Mouse (Mus musculus) lung, embryonic 15.5 days (tissue): ENCODE measurements around the gene Ostc. TPM values are rescaled to one million over a fixed set of nuclear protein-coding genes. Genes with fewer than 3 reads are reported as not detected.

Experiments
- ATAC-seq: fragments of 200-750 bp; cut with Nextera tagmentation; 2 replicates; pipeline ENCODE4 v1.8.0; 2017; ENCODE audit warnings: moderate number of reproducible peaks, borderline replicate concordance; ENCODE audit not compliant: low FRiP score, low TSS enrichment; ENCODE audit errors: extremely low read depth
- H3K27ac ChIP-seq: fragments of 300-500 bp; sonication (generic); 2 replicates; pipeline ENCODE4 v1.5.1; 2015; ENCODE audit warnings: moderate library complexity, mild to moderate bottlenecking, inconsistent platforms
- H3K27me3 ChIP-seq: fragments of 300-500 bp; sonication (generic); 2 replicates; pipeline ENCODE4 v1.6.1; 2015; ENCODE audit warnings: inconsistent platforms
- H3K36me3 ChIP-seq: fragments of 300-500 bp; sonication (generic); 2 replicates; pipeline ENCODE4 v1.6.1; 2015; ENCODE audit warnings: inconsistent platforms
- H3K4me1 ChIP-seq: fragments of 300-500 bp; sonication (generic); 2 replicates; pipeline ENCODE4 v1.6.1; 2015; ENCODE audit warnings: inconsistent platforms
- H3K4me2 ChIP-seq: fragments of 300-500 bp; sonication (generic); 2 replicates; pipeline ENCODE4 v1.6.1; 2015; ENCODE audit warnings: inconsistent platforms, mild to moderate bottlenecking, moderate library complexity
- H3K4me3 ChIP-seq: fragments of 300-500 bp; sonication (generic); 2 replicates; pipeline ENCODE4 v1.5.1; 2015; ENCODE audit warnings: mild to moderate bottlenecking, inconsistent platforms
- H3K9ac ChIP-seq: fragments of 300-500 bp; sonication (generic); 2 replicates; pipeline ENCODE4 v1.6.1; 2015; ENCODE audit warnings: inconsistent platforms
- H3K9me3 ChIP-seq: fragments of 300-500 bp; sonication (generic); 2 replicates; pipeline ENCODE4 v1.6.1; 2016; ENCODE audit warnings: inconsistent platforms
- WGBS: fragments of 180-500 bp; shearing (Covaris S2); methylation state at CpG from one replicate; pipeline ENCODE4 v1.1.7; 2015; 5-methylcytosine and 5-hydroxymethylcytosine counted together
- polyA plus RNA-seq: library from polyadenylated mRNA; unstranded; fragments of >200 nt; fragmentation: Nextera tagmentation; extraction: Ambion mirVana; gene quantifications from 2 replicates; pipeline ENCODE4 v1.2.1, GENCODE M21; 2015

Ostc gene
- polyA plus RNA-seq: 393 and 404 TPM in 2 replicates

GRCm38 (mm10) chr3:130708967-130709924 lies at the start of gene Ostc:
TSS of gene Ostc (minus strand) at chr3:130709444.
- peak within 1 kb of the TSS; percentile 71 for H3K4me2 ChIP-seq
- peak; percentile 97 for ATAC-seq
- under 1% methylated on average over 45 of the region's 45 CpGs for WGBS
- peak within 1 kb of the TSS; percentile 82 for H3K27ac ChIP-seq
- peaks cover 2% of the 10 kb centered on the region for H3K36me3 ChIP-seq
- H3K4me1 ChIP-seq: peaks cover 18% of the 10 kb centered on the region
- peak within 1 kb of the TSS; percentile 77 for H3K9ac ChIP-seq
- no peaks in the 10 kb centered on the region for H3K27me3 ChIP-seq
- H3K4me3 ChIP-seq: peak within 1 kb of the TSS; percentile 81
- H3K9me3 ChIP-seq: no peaks in the 10 kb centered on the region

- Histone ChIP-seq H3K4me1 (0 out of 2 replicates have a peak, but pooled peaks cover 3% of the 10 kb centered on the region), H3K36me3 (no peaks in the 10 kb centered on the region), H3K27me3 (no peaks in the 10 kb centered on the region), H3K9me3 (no peaks in the 10 kb centered on the region), H3K9ac (no peak overlapping the region), H3K4me3 (no peak overlapping the region), H3K4me2 (no peak overlapping the region), H3K27ac (no peak overlapping the region)
- no peak for ATAC-seq
- 81% methylated on average over 15 of the region's 15 CpGs for WGBS
Observed at GRCm38 (mm10) chr3:130758157-130758841, 49.1 kb upstream of the Ostc start.

GRCm38 (mm10) chr3:130757117-130757852 lies 48.0 kb upstream of the Ostc start:
- H3K9me3 ChIP-seq: no peaks in the 10 kb centered on the region
- H3K9ac ChIP-seq: no peak overlapping the region
- no peak overlapping the region for H3K27ac ChIP-seq
- H3K4me2 ChIP-seq: no peak overlapping the region
- H3K27me3 ChIP-seq: no peaks in the 10 kb centered on the region
- H3K4me1 ChIP-seq: 0 out of 2 replicates have a peak, but pooled peaks cover 3% of the 10 kb centered on the region
- ATAC-seq: no peak
- WGBS: 77% methylated on average over 8 of the region's 8 CpGs
- no peaks in the 10 kb centered on the region for H3K36me3 ChIP-seq
- no peak overlapping the region for H3K4me3 ChIP-seq

- Histone ChIP-seq H3K9me3 (no peaks in the 10 kb centered on the region), H3K4me3 (no peak overlapping the region), H3K27ac (no peak overlapping the region), H3K4me2 (no peak overlapping the region), H3K36me3 (no peaks in the 10 kb centered on the region), H3K9ac (no peak overlapping the region), H3K27me3 (no peaks in the 10 kb centered on the region), H3K4me1 (no peaks in the 10 kb centered on the region)
- WGBS: 82% methylated on average over 3 of the region's 3 CpGs
- ATAC-seq: no peak
Observed at GRCm38 (mm10) chr3:130749206-130749605, 40.0 kb upstream of the Ostc start.

GRCm38 (mm10) chr3:130746673-130747619 lies 37.7 kb upstream of the Ostc start:
- Histone ChIP-seq H3K4me1 (no peaks in the 10 kb centered on the region), H3K4me3 (no peak overlapping the region), H3K27ac (no peak overlapping the region), H3K27me3 (no peaks in the 10 kb centered on the region), H3K9me3 (no peaks in the 10 kb centered on the region), H3K36me3 (no peaks in the 10 kb centered on the region), H3K9ac (no peak overlapping the region), H3K4me2 (no peak overlapping the region)
- WGBS: 73% methylated on average over 10 of the region's 10 CpGs
- ATAC-seq: no peak

GRCm38 (mm10) chr3:130737652-130738361 lies 28.6 kb upstream of the Ostc start:
- no peak for ATAC-seq
- no peaks in the 10 kb centered on the region for H3K4me1 ChIP-seq
- no peaks in the 10 kb centered on the region for H3K27me3 ChIP-seq
- H3K9ac ChIP-seq: no peak overlapping the region
- WGBS: 33% methylated on average over 21 of the region's 21 CpGs
- H3K4me2 ChIP-seq: peak overlapping the region; percentile 6; the same call in 1 of the 2 replicates
- no peaks in the 10 kb centered on the region for H3K36me3 ChIP-seq
- no peaks in the 10 kb centered on the region for H3K9me3 ChIP-seq
- no peak overlapping the region for H3K27ac ChIP-seq
- no peak overlapping the region for H3K4me3 ChIP-seq

- Histone ChIP-seq H3K9ac (no peak overlapping the region), H3K27ac (no peak overlapping the region), H3K4me2 (no peak overlapping the region), H3K4me1 (no peaks in the 10 kb centered on the region), H3K4me3 (no peak overlapping the region), H3K27me3 (no peaks in the 10 kb centered on the region), H3K9me3 (no peaks in the 10 kb centered on the region), H3K36me3 (no peaks in the 10 kb centered on the region)
- WGBS: 41% methylated on average over 4 of the region's 4 CpGs
- ATAC-seq: no peak
Observed at GRCm38 (mm10) chr3:130736758-130737157, 27.5 kb upstream of the Ostc start.

GRCm38 (mm10) chr3:130730189-130730653 lies 21.0 kb upstream of the Ostc start, which contains the start of gene Rpl34:
TSS of gene Rpl34 (minus strand) at chr3:130730398.
- no peaks in the 10 kb centered on the region for H3K27me3 ChIP-seq
- peak within 1 kb of the TSS; percentile 82 for H3K27ac ChIP-seq
- peaks cover 37% of the 10 kb centered on the region for H3K36me3 ChIP-seq
- H3K4me3 ChIP-seq: peak within 1 kb of the TSS; percentile 98
- peak; percentile 99 for ATAC-seq
- peaks cover 22% of the 10 kb centered on the region for H3K4me1 ChIP-seq
- no peaks in the 10 kb centered on the region for H3K9me3 ChIP-seq
- peak within 1 kb of the TSS; percentile 98 for H3K9ac ChIP-seq
- WGBS: 0% methylated on average over 42 of the region's 45 CpGs
- peak within 1 kb of the TSS; percentile 69 for H3K4me2 ChIP-seq

- ATAC-seq: peak; percentile 61
Observed at GRCm38 (mm10) chr3:130729472-130730188, 20.4 kb upstream of the Ostc start.

GRCm38 (mm10) chr3:130727676-130728075 lies 18.4 kb upstream of the Ostc start:
- H3K4me1 ChIP-seq: peaks cover 22% of the 10 kb centered on the region
- ATAC-seq: no peak
- H3K27ac ChIP-seq: no peak overlapping the region
- WGBS: 80% methylated on average over 4 of the region's 4 CpGs
- H3K9ac ChIP-seq: no peak overlapping the region
- H3K4me3 ChIP-seq: no peak overlapping the region
- H3K36me3 ChIP-seq: peaks cover 37% of the 10 kb centered on the region
- H3K4me2 ChIP-seq: no peak overlapping the region; the same call in 1 of the 2 replicates
- H3K27me3 ChIP-seq: no peaks in the 10 kb centered on the region
- H3K9me3 ChIP-seq: no peaks in the 10 kb centered on the region

More at GRCm38 (mm10) chr3:130729472-130730188, 20.4 kb upstream of the Ostc start:
- H3K4me3 ChIP-seq: peak overlapping the region; percentile 98
- H3K27ac ChIP-seq: peak overlapping the region; percentile 82
- no peaks in the 10 kb centered on the region for H3K27me3 ChIP-seq
- peaks cover 22% of the 10 kb centered on the region for H3K4me1 ChIP-seq
- H3K4me2 ChIP-seq: peak overlapping the region; percentile 69
- peak overlapping the region; percentile 98 for H3K9ac ChIP-seq
- H3K9me3 ChIP-seq: no peaks in the 10 kb centered on the region
- under 1% methylated on average over 58 of the region's 58 CpGs for WGBS
- H3K36me3 ChIP-seq: peaks cover 37% of the 10 kb centered on the region
